Mouse (Mus musculus) left cerebral cortex, adult 8-10 months (tissue): ENCODE results near the gene Lrp10. TPM values are rescaled to one million over a fixed set of nuclear protein-coding genes. Genes with fewer than 3 reads are reported as not detected.

Source experiments
- total RNA-seq, 4 experiments: library from RNA; stranded (reverse); gene quantifications; 2 replicates each; pipeline ENCODE4 v1.2.4; 2022

Gene Lrp10
- total RNA-seq, 4 experiments from 2014 or later = 24.1 to 27.4 (median 25.8) TPM

Other genes starting within 250 kb of the Lrp10 start
- 100 to 1,000 TPM; 107 to 115 (median 113) TPM for gene Dad1, start 210.0 kb upstream of the Lrp10 start, total RNA-seq
- gene Abhd4, start 209.9 kb upstream of the Lrp10 start, total RNA-seq = 10 to 100 TPM; 53.6 to 66.2 (median 59.0) TPM
- gene Olfr49, start 179.2 kb upstream of the Lrp10 start, total RNA-seq = not detected
- gene Oxa1l, start 103.3 kb upstream of the Lrp10 start, total RNA-seq = 10 to 100 TPM; 51.0 to 56.7 (median 55.1) TPM
- gene Slc7a7, start 46.4 kb upstream of the Lrp10 start, total RNA-seq = 1 to 10 TPM; 1.1 to 7.5 (median 3.4) TPM
- gene Mrpl52, start 37.2 kb upstream of the Lrp10 start, total RNA-seq = 100 to 1,000 TPM in 2 of 4 experiments, 10 to 100 TPM in 2; 71.6 to 109 (median 87.4) TPM
- gene Mmp14, start 32.5 kb upstream of the Lrp10 start, total RNA-seq = 10 to 100 TPM in 3 of 4 experiments, 1 to 10 TPM in 1; 8.7 to 14.8 (median 11.9) TPM
- gene Rem2, start 12.0 kb downstream of the Lrp10 start, total RNA-seq = 10 to 100 TPM; 11.7 to 18.2 (median 13.6) TPM
- gene Prmt5, start 53.4 kb downstream of the Lrp10 start, total RNA-seq = 10 to 100 TPM; 50.0 to 58.5 (median 55.0) TPM
- gene Haus4, start 90.5 kb downstream of the Lrp10 start, total RNA-seq = 1 to 10 TPM; 3.0 to 4.7 (median 3.4) TPM
- gene Ajuba, start 113.4 kb downstream of the Lrp10 start, total RNA-seq = 1 to 10 TPM; 1.3 to 2.4 (median 1.7) TPM
- gene 4931414P19Rik, start 141.9 kb downstream of the Lrp10 start, total RNA-seq = 1 to 10 TPM; 4.7 to 6.3 (median 5.7) TPM
- 100 to 1,000 TPM; 151 to 185 (median 175) TPM for gene Psmb5, start 153.9 kb downstream of the Lrp10 start, total RNA-seq
- gene Psmb11, start 157.3 kb downstream of the Lrp10 start, total RNA-seq = under 1 TPM in 3 of 4 experiments, not detected in 1; 0.14 to 0.63 (median 0.14) TPM
- not detected for gene Gm17606, start 176.8 kb downstream of the Lrp10 start, total RNA-seq
- gene Cdh24, start 177.2 kb downstream of the Lrp10 start, total RNA-seq = 1 to 10 TPM; 7.5 to 8.1 (median 7.8) TPM
- gene 1700123O20Rik, start 222.1 kb downstream of the Lrp10 start, total RNA-seq = 10 to 100 TPM; 17.0 to 22.4 (median 19.2) TPM
- 100 to 1,000 TPM; 154 to 188 (median 170) TPM for gene Acin1, start 222.8 kb downstream of the Lrp10 start, total RNA-seq
- not detected for gene Gm29776, start 234.7 kb downstream of the Lrp10 start, total RNA-seq
- gene Cebpe, start 248.0 kb downstream of the Lrp10 start, total RNA-seq = not detected